Mouse (Mus musculus) liver, adult 2 months (tissue): ENCODE results near the gene Armc3.

ENCODE experiments used
- CTCF ChIP-seq: fragments of 200-500 bp; IDR thresholded peaks from 2 replicates; pipeline ENCODE4 v1.5.1; 2011; ENCODE audit warnings: low read depth, low read length, control low read depth
- POLR2A ChIP-seq: fragments of 200-500 bp; IDR thresholded peaks from 2 replicates; pipeline ENCODE4 v1.6.1; 2011; ENCODE audit warnings: low read length, control low read depth; ENCODE audit not compliant: insufficient read depth; ENCODE audit errors: extremely low read depth

DNA sequence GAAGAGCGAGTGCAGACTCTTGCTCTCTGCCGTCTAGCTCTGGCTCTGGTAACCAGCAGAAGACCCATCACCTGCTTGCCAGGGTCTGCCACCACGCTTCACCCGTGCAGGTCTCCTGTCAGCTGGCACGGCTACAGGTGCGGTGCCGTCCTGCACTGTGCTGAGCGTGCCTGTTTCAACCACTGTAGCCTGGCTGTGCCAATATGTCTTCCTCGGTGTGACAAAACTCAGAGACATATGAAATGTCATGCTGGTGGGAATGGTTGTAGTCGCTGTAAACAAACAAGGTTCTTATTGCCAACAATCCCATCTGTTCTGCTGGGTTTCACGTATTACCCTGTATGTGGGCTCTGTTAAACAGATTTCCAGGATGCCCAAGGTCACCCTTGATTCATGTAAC lies 81.2 kb downstream of the Armc3 start:
- TF ChIP-seq POLR2A (no peak), CTCF (no peak)
